Mouse (Mus musculus) urinary bladder, postnatal 10 days (tissue): ENCODE results near the gene 2200002D01Rik.

Source experiments
- DNase-seq: peaks from one replicate; pipeline ENCODE4 v3.0.0; 2022; ENCODE audit warnings: low spot score

The 2200002D01Rik gene

GRCm38 (mm10) chr7:29248261-29248841 lies at the start of gene 2200002D01Rik:
2200002D01Rik (minus strand) TSS chr7:29248466.
- DNase-seq = no peak

- DNase-seq = no peak
These were observed 48.7 kb upstream of the 2200002D01Rik start for GRCm38 (mm10) chr7:29296998-29297397.

GRCm38 (mm10) chr7:29295861-29296647 lies 47.8 kb upstream of the 2200002D01Rik start:
- no peak for DNase-seq

- no peak for DNase-seq
These were observed 46.0 kb upstream of the 2200002D01Rik start for GRCm38 (mm10) chr7:29294111-29294761.

DNA sequence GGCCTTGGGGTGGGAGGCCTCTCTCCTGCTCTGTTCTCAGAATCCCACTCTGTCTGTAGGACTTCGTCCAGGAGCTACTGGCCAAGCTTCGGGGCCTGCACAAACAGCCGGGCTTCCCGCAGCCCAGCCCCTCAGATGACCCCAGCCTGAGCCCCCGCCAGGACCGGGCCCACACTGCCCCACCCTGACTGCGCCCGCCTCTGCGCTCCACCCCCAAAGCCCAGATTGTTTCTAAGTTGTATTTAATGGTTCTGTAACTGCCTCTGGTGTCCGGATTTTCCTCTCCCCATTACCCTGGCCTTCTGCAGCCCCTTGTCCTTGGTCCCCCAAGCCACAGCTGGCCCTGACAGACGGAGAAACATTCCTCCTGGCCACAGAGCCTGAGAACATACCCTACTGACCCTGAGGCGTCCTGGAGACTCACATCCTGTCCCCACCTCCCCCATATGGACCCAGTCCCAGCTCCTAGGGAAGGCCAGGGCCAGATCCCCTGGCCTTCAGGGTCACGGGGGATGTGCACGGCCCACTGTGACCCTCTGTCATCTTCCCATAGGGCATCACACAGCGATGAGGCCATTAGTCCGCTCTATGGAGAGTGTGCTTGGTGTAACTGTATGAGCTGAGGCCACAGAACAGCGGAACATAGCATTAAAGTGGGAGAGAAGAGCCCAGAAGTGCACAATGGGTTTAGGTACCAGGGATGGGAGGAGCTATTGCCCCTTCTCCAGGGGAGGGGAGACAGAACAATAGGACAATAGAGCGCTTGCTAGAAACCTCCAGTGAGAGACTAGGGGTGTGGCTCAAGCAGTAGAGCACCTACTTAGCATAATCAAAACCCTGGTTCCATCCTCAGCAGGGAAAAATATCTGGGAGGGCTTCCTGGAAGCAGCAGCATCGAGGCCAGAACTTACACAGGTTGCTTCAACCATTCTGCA lies 45.1 kb upstream of the 2200002D01Rik start:
- DNase-seq = no peak

GRCm38 (mm10) chr7:29292458-29293098 lies 44.3 kb upstream of the 2200002D01Rik start:
- no peak for DNase-seq

DNA sequence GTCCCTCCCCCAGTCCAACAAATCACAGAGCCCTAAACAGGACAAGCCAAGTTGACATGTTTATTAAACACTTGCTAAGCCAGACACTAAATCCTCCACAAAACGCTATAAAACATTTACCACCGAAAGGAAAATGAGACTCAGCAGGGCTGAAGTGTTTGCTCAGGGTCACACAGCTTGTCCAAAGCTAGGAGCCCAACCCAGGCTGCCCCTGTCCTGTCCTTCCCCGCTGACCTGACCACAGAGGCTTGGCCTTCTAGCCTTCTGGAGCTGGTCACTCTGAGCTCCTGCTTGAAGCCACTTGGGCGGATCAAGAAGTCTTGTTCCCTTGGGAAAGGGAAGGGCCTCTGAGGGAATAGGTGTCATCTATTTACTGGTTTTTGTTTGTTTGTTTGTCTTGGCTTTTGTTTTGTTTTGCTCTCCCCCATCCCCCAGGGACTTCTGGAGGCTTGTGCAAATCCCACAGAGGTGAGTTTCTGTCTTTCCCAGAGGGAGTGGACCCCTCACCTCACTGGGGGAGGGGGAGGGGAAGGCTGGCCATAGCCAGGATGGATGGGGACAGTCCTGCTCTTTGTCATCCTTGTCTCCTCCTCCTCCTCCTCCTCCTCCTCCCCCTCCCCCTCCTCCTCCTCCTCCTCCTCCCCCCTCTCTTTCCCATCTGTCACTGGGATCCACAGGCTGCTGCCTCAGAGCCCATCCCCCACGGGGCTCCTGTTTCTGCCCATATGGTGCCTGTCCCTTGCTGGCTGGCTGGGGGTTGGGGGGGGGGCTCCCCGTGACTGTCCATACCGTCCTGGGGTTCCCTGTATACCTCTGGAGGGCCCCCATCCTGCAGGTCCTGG lies 43.6 kb upstream of the 2200002D01Rik start:
- no peak for DNase-seq

- no peak for DNase-seq
These were observed 42.6 kb upstream of the 2200002D01Rik start for GRCm38 (mm10) chr7:29290691-29291485.

DNA sequence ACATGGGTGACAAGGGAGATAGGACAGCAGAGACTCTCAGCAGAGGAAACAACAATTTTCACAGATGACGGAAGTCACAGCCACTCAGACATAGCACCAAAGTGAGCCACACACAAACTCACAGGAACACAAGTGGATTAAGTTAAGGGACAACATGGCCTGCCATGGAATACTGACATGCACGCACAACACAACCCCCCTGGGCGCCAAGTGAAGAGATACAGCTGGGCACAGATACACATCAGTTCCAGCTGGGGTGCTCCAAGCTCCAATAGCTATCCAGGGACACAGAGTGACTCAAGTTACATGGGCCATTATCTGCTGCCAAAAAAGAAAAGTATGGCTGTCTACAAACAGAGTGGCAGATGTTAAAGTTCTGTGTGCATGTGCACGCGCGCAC lies 41.6 kb upstream of the 2200002D01Rik start:
- DNase-seq = no peak

GRCm38 (mm10) chr7:29288942-29289638 lies 40.8 kb upstream of the 2200002D01Rik start, which contains the start of gene Ppp1r14a:
Ppp1r14a (plus strand) TSS chr7:29289308.
- DNase-seq = no peak

DNA sequence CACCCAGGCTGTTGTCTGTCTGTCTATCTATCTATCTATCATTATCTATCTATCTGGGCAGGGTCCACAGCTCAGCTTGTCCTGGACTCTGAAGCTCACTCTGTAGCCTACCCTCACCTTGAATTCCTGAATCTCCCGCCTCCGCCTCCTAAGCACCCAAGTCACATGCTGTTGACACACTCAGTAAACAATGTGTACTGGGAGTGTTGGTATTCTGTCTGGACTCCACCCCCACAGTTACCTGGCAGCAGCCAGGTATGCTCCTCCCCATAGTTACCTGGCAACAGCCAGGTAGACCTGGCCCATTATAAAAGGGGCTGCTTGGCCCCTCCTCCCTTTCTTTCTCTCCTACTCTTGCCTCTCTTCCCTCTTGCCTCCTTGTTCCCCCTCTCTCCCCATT lies 39.8 kb upstream of the 2200002D01Rik start:
- DNase-seq = no peak

DNA sequence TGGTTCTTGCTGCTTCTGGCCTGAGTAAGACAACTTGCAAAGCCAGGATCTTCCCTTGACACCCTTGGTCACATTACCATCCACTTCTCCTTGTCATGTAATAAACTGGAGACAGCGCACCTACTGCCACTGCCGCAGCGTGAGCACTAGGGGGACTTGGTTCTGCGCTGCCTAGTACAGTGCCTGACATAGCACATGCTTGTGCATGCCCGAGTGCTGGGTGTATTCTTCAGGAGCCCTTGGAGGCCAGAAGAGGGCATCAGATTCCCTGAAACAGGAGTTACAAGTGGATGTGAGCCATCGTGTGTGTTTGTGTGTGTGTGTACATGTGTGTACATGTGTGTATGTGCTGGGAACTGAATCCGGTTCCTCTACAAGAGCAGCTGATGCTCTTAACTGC lies 39.2 kb upstream of the 2200002D01Rik start:
- DNase-seq = no peak

DNA sequence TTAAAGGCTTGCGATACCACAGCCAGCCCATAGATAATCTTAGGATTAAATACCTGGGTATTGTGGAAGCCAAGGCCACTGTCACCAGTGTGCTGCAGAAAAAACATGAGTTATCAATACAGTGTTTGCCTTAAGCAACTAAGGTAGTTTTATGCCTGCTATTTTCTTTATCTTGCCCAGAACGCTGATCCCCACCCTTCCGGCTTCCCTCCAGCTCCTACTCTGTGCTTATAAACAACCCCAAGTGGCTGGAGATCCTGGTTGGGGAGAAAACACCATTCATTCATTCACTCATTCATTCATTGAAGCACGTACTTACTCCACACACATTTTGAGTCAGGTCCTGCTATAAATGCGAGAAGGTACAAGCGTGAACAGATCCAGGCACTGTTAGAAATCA lies 36.3 kb upstream of the 2200002D01Rik start:
- DNase-seq = no peak

DNA sequence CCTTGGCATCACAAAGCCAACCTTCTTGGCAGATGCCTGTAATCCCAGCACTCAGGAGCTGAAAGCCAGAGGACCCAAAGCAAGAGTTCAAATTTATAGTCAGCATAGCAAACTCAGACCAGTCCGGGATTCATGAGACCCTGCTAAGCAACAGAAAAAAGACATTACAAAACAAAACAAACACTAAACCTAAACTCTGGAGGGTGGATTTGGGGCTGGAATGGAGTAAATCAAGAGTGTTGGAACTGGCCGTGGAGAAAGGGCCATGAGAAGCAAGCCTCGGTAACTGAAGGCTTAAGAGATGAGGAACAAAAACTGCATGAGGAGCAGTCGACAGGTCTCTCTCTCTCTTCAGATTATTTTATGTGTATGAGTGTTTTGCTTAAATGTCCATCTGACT lies 35.6 kb upstream of the 2200002D01Rik start:
- no peak for DNase-seq

DNA sequence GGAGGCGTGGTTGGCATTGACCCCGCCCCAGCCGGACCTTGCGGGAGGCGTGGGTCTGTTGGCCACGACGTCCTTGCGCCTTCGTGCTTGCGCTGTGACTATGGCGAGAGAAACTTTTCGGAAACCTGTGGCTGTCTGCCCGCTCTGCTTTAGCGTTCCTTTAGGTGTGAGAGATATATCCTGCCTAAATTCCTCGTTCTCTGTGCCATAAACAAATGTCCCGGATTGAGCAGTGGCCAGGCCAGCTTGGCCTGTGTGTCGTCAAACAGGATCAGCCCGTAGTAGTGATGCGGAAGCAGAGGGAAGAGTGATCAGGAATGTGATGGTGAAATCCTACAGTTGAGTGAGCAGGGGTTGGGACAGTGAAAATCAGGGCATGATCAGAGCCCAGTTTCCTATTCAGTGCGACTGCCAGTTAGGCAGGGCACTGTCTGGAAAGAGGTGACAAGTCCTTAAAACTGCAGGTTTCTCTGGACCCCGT lies 33.8 kb upstream of the 2200002D01Rik start:
- no peak for DNase-seq

GRCm38 (mm10) chr7:29281201-29282073 lies 33.2 kb upstream of the 2200002D01Rik start, which contains the start of gene Spint2:
Spint2 (minus strand) TSS chr7:29281912.
- no peak for DNase-seq

GRCm38 (mm10) chr7:29280801-29281200 lies 32.5 kb upstream of the 2200002D01Rik start:
- no peak for DNase-seq

GRCm38 (mm10) chr7:29279924-29280323 lies 31.7 kb upstream of the 2200002D01Rik start:
- no peak for DNase-seq
